Mouse (Mus musculus) bone marrow, adult 2 months (tissue): ENCODE results near the gene Cd200r3.

Experiments used
- CTCF ChIP-seq: fragments of 200-500 bp; IDR thresholded peaks from 2 replicates; pipeline ENCODE4 v1.5.1; 2011; ENCODE audit warnings: low read length, control low read depth; ENCODE audit not compliant: control insufficient read depth, insufficient read depth
- POLR2A ChIP-seq: fragments of 200-500 bp; IDR thresholded peaks from 2 replicates; pipeline ENCODE4 v1.6.1; 2011; ENCODE audit warnings: low read depth, mild to moderate bottlenecking, control low read depth, low read length, borderline replicate concordance; ENCODE audit not compliant: control insufficient read depth

DNA sequence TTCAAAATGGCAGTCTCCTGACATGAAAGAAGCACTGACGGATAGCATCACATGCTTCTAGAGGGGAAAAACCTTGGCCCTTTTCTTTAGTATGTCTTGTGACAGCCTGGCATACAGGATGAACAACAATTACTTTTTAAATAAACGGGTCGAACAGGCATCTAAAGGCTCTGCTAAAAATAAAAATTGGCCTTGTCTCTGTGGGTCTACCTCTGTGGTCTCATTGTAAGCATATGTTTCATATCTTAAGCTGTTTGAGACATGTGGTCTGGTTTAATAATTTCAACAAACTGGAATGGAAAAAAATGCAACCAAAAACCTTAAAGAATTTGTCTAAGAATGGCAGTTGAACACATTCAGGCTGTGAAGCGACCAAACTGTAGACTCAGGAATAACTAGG lies 27.4 kb downstream of the Cd200r3 start:
- TF ChIP-seq CTCF (no peak), POLR2A (no peak)
